In the genomic region with DNA sequence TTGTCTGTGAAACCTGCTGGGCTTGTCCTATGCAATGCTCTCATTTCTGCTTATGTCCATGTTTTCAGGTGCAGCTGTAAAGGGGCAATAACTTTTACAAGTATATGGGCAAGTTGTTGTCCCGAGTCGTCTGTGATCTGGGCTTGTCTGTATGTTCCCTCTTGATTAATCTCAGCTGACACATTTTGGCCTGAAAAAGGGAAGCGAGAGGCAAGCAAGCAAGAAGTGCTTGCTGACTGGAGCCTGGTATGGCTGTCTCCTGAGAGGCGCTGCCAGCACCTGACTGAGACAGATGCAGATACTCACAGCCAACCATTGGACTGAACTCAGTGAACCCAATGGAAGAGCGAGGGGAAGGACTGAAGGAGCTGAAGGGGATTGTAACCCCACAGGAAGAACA, we compare ENCODE assay signal across 25 mouse cellular contexts. TPM values are rescaled to one million over a fixed set of nuclear protein-coding genes. Genes with fewer than 3 reads are reported as not detected.
DNase-seq lines count a peak whose midpoint lies in the region; ATAC-seq and TF ChIP-seq lines count a peak whose summit lies in the region.
"Had no signal": no experiment of that assay in that cellular context is flagged by ENCODE, and none has a peak within 500 bp of the region (broad histone marks: within the 10 kb centered on the region; RNA-seq: fewer than 3 reads in every experiment).

No protein-coding gene starts in this region.

- peak; percentile 72 for ATAC-seq in common myeloid progenitor, adult 5-6 weeks (replicated peaks; ENCODE audit: low read depth, poor library complexity, severe bottlenecking)
- peak; percentile 58; the same call in 1 of the 2 replicates for ATAC-seq in megakaryocyte, adult 5-6 weeks (ENCODE audit: poor library complexity, severe bottlenecking)
- ATAC-seq in hindbrain, embryonic 12.5 days (ENCODE audit: low FRiP score), result no peak
- ATAC-seq: forebrain, embryonic 15.5 days; intestine, postnatal 0 days had no signal

- DNase-seq in A20 (ENCODE audit: low read depth, low spot score) (peak; percentile 69), CH12.LX (ENCODE audit: extremely low read depth) (peak; percentile 48)
- DNase-seq in left cerebral cortex, adult 8-10 months (ENCODE audit: low spot score in 2 of 2), result no peak
- no peak for DNase-seq in cerebellum, adult 9-11 months
- no peak for DNase-seq in cerebellum, adult 2 months
- DNase-seq: adrenal gland, postnatal 10 days; adrenal gland, postnatal 36 days; cerebellum, adult 18-20 months; cerebellum, postnatal 36 days; gastrocnemius, postnatal 10 days; gastrocnemius, postnatal 36 days; heart, adult 11 months; kidney, adult 2 months had no signal

- H3K4me3 ChIP-seq in CH12.LX (replicated peaks in 1 of 3; ENCODE audit: low read depth in 2 of 3, low read length in 2 of 3, poor library complexity in 1 of 3), result no peak overlapping the region
- H3K4me3 ChIP-seq in hindbrain, embryonic 12.5 days, result no peak overlapping the region
- H3K4me3 ChIP-seq in cerebellum, adult 2 months (replicated peaks; ENCODE audit: insufficient read depth, low read depth, low read length), result no peak overlapping the region
- H3K4me3 ChIP-seq: embryonic facial prominence, embryonic 12.5 days; erythroblast, embryonic 14.5 days; forebrain, embryonic 12.5 days; forebrain, embryonic 15.5 days; hindbrain, embryonic 10.5 days had no signal

- in situ Hi-C loops in CH12.LX (cut with MboI; ENCODE audit: low pct_ligation_motif_present, low pct_unique_long_range_greater_than_20kb, low sequenced_read_pairs), result no loop called here

- peaks cover 6% of the 10 kb centered on the region for H3K9me3 ChIP-seq in CH12.LX (replicated peaks; ENCODE audit: low read length)
- H3K9me3 ChIP-seq in hindbrain, embryonic 12.5 days (replicated peaks), result no peaks in the 10 kb centered on the region
- H3K9me3 ChIP-seq: forebrain, embryonic 12.5 days; forebrain, embryonic 15.5 days; hindbrain, embryonic 10.5 days had no signal

- TF ChIP-seq RAD21 in CH12.LX (IDR thresholded peaks at IDR 0.05; ENCODE audit: low read depth, low read length), result no peak

- no peak overlapping the region for H3K9ac ChIP-seq in CH12.LX (ENCODE audit: insufficient read depth, low read depth)
- no peak overlapping the region for H3K9ac ChIP-seq in hindbrain, embryonic 12.5 days
- H3K9ac ChIP-seq: embryonic facial prominence, embryonic 12.5 days; forebrain, embryonic 12.5 days; forebrain, embryonic 15.5 days; hindbrain, embryonic 14.5 days had no signal

- TF ChIP-seq CTCF in CH12.LX (conservative IDR thresholded peaks at IDR 0.05 in 1 of 2, IDR thresholded peaks at IDR 0.05 in 1 of 2; ENCODE audit: low read depth in 2 of 2, low read length in 2 of 2), result no peak
- no peak for TF ChIP-seq CTCF in cerebellum, adult 2 months (IDR thresholded peaks at IDR 0.05; ENCODE audit: borderline replicate concordance, insufficient read depth, low read depth, low read length)

- no peaks in the 10 kb centered on the region for H3K27me3 ChIP-seq in CH12.LX (replicated peaks)
- H3K27me3 ChIP-seq in hindbrain, embryonic 12.5 days, result no peaks in the 10 kb centered on the region
- no peaks in the 10 kb centered on the region for H3K27me3 ChIP-seq in cerebellum, adult 2 months (ENCODE audit: control insufficient read depth, insufficient read depth, low read length)
- H3K27me3 ChIP-seq: embryonic facial prominence, embryonic 12.5 days; forebrain, embryonic 12.5 days; forebrain, embryonic 15.5 days had no signal

- H3K4me2 ChIP-seq in CH12.LX (ENCODE audit: insufficient read depth, low read depth, poor library complexity, severe bottlenecking), result no peak overlapping the region
- H3K4me2 ChIP-seq in hindbrain, embryonic 12.5 days (replicated peaks), result no peak overlapping the region
- H3K4me2 ChIP-seq: embryonic facial prominence, embryonic 12.5 days; forebrain, embryonic 12.5 days; forebrain, embryonic 15.5 days; heart, embryonic 11.5 days; hindbrain, embryonic 14.5 days had no signal

- H3K79me2 ChIP-seq in CH12.LX (replicated peaks; ENCODE audit: control insufficient read depth, extremely low read depth, insufficient read depth, poor library complexity, severe bottlenecking), result no peaks in the 10 kb centered on the region

- dilution Hi-C loops in CH12.LX (cut with MboI; ENCODE audit: extremely low pct_ligation_motif_present, extremely low pct_unique_long_range_greater_than_20kb, low sequenced_read_pairs), result no loop called here

- no peak for TF ChIP-seq POLR2A in CH12.LX (IDR thresholded peaks at IDR 0.05; ENCODE audit: low read depth, low read length)
- TF ChIP-seq POLR2A in cerebellum, adult 2 months (IDR thresholded peaks at IDR 0.05; ENCODE audit: borderline replicate concordance, insufficient read depth, low read length), result no peak

- H3K4me1 ChIP-seq in CH12.LX (ENCODE audit: control insufficient read depth in 1 of 2, insufficient read depth in 2 of 2), result peaks cover 4 to 28% of the 10 kb centered on the region in 2 experiments
- peaks cover 19% of the 10 kb centered on the region for H3K4me1 ChIP-seq in hindbrain, embryonic 12.5 days
- peaks cover 3% of the 10 kb centered on the region for H3K4me1 ChIP-seq in cerebellum, adult 2 months (ENCODE audit: control insufficient read depth, insufficient read depth, low read length)

- 90% methylated on average over 5 of the region's 5 CpGs for WGBS in hindbrain, embryonic 12.5 days
- 67% methylated on average over 5 of the region's 5 CpGs for WGBS in cerebellum, adult 2 months

- H3K27ac ChIP-seq in CH12.LX (ENCODE audit: insufficient read depth, low read depth), result no peak overlapping the region
- no peak overlapping the region for H3K27ac ChIP-seq in hindbrain, embryonic 12.5 days
- no peak overlapping the region for H3K27ac ChIP-seq in cerebellum, adult 2 months (ENCODE audit: insufficient read depth, low read length)
- H3K27ac ChIP-seq: embryonic facial prominence, embryonic 12.5 days; forebrain, embryonic 12.5 days; forebrain, embryonic 15.5 days; hindbrain, embryonic 10.5 days; hindbrain, embryonic 14.5 days had no signal

- H3K36me3 ChIP-seq in CH12.LX (replicated peaks in 1 of 2; ENCODE audit: control insufficient read depth in 1 of 2, insufficient read depth in 1 of 2, low read length in 1 of 2), result no peaks in the 10 kb centered on the region
- no peaks in the 10 kb centered on the region for H3K36me3 ChIP-seq in hindbrain, embryonic 12.5 days
- H3K36me3 ChIP-seq: embryonic facial prominence, embryonic 12.5 days; forebrain, embryonic 12.5 days; forebrain, embryonic 15.5 days; G1E; hindbrain, embryonic 10.5 days had no signal

- TF ChIP-seq EP300 in CH12.LX (IDR thresholded peaks at IDR 0.05; ENCODE audit: low read length), result peak; percentile 43

TF ChIP-seq in CH12.LX, 34 proteins besides CTCF, POLR2A, EP300 and RAD21:
- TF ChIP-seq MXI1 (IDR thresholded peaks at IDR 0.05; ENCODE audit: low read depth, low read length), result no peak
- TF ChIP-seq ETS1 (conservative IDR thresholded peaks at IDR 0.05; ENCODE audit: low read depth, low read length), result peak; percentile 25; the same call in 1 of the 2 replicates
- TF ChIP-seq NELFE (IDR thresholded peaks at IDR 0.05; ENCODE audit: low read depth, low read length), result no peak
- TF ChIP-seq UBTF (IDR thresholded peaks at IDR 0.05; ENCODE audit: low read depth, low read length), result no peak
- no peak for TF ChIP-seq TBP (conservative IDR thresholded peaks at IDR 0.05; ENCODE audit: low read depth, low read length)
- no peak for TF ChIP-seq PAX5 (IDR thresholded peaks at IDR 0.05; ENCODE audit: low read length)
- no peak for TF ChIP-seq CHD1 (IDR thresholded peaks at IDR 0.05; ENCODE audit: low read depth, low read length)
- peak; percentile 60 for TF ChIP-seq BHLHE40 (IDR thresholded peaks at IDR 0.05; ENCODE audit: low read depth, low read length)
- TF ChIP-seq MEF2A (IDR thresholded peaks at IDR 0.05; ENCODE audit: borderline replicate concordance, low read depth, low read length), result no peak
- no peak for TF ChIP-seq E2F4 (IDR thresholded peaks at IDR 0.05; ENCODE audit: insufficient replicate concordance, low read depth, low read length)
- TF ChIP-seq ELF1 (IDR thresholded peaks at IDR 0.05; ENCODE audit: low read depth, low read length), result no peak
- no peak for TF ChIP-seq GABPA (IDR thresholded peaks at IDR 0.05; ENCODE audit: insufficient replicate concordance, low read depth, low read length)
- TF ChIP-seq HCFC1 (IDR thresholded peaks at IDR 0.05; ENCODE audit: low read depth, low read length), result no peak
- TF ChIP-seq IRF4 (IDR thresholded peaks at IDR 0.05; ENCODE audit: low read depth, low read length), result peak; percentile 51
- TF ChIP-seq RCOR1 (conservative IDR thresholded peaks at IDR 0.05; ENCODE audit: low read depth, low read length), result no peak
- no peak for TF ChIP-seq ZNF384 (IDR thresholded peaks at IDR 0.05; ENCODE audit: low read depth, low read length)
TF ChIP-seq in CH12.LX: peak in this region for 3.

RNA-seq across cellular contexts. Expression of gene Rcn1, which starts 18.5 kb away (rescaled TPM):
- total RNA-seq in CH12.LX (2012; rRNA removed) (10.3 and 10.5 TPM in 2 replicates), CH12.LX (2014; rRNA removed) (22.8 and 27.6 TPM in 2 replicates)
- polyA plus RNA-seq in CH12.LX (2012; ENCODE audit: insufficient read length, low read depth), result 23.4 and 27.6 TPM in 2 replicates
- total RNA-seq in common myeloid progenitor, adult 5-6 weeks (2017), result 54.8 and 60.9 TPM in 2 replicates
- total RNA-seq in megakaryocyte, adult 5-6 weeks (2015), result 3.1 and 4.4 TPM in 2 replicates
- total RNA-seq in megakaryocyte, adult 5-6 weeks (2017), result 10.4 and 13.0 TPM in 2 replicates
- 143 and 150 TPM in 2 replicates for polyA plus RNA-seq in hindbrain, embryonic 12.5 days (2016; fragmentation: Nextera tagmentation; extraction: Ambion mirVana)
- total RNA-seq in left cerebral cortex, adult 8-10 months (2022), result 10 to 100 TPM; 30.1 to 33.9 (median 30.5) TPM
- 6.7 and 7.4 TPM in 2 replicates for polyA plus RNA-seq in cerebellum, adult 2 months (2012; rRNA removed)

Comparison
In these comparisons a context has a peak if more than half of its experiments do, and no peak if none do; other contexts are left out.
1. DNase-seq: peak in A20 (single experiment) and CH12.LX (single experiment); none in left cerebral cortex, adult 8-10 months (0 of 2), cerebellum, adult 9-11 months (single experiment) and cerebellum, adult 2 months (0 of 2).